Mouse (Mus musculus) adrenal gland (tissue): ENCODE measurements at regions not wholly inside any gene's neighbourhood (a gene's known extent, or its start where the extent isn't known, plus 50 kb on each side); places are given as distances from the start of the nearest gene placed in this dataset.

Experiments
- intact Hi-C: fragments of 180-260 bp; cut with DNase I; formaldehyde crosslinking; loops from one replicate; pipeline ENCODE4 v1.15.1; 2025

- intact Hi-C loops, result no loop called here
Measured at GRCm38 (mm10) chr10:24433737-24434367, 161.4 kb upstream of the Ccn2 start.

- intact Hi-C loops, result no loop called here
Measured at GRCm38 (mm10) chr10:24437177-24437576, 158.1 kb upstream of the Ccn2 start.

GRCm38 (mm10) chr10:24444572-24444971, 150.7 kb upstream of the Ccn2 start:
- intact Hi-C loops, result no loop called here

- intact Hi-C loops, result no loop called here
Measured at GRCm38 (mm10) chr10:24445036-24445435, 150.2 kb upstream of the Ccn2 start.

GRCm38 (mm10) chr10:24446168-24446567, 149.1 kb upstream of the Ccn2 start:
- intact Hi-C loops, result no loop called here

GRCm38 (mm10) chr10:24447135-24447534, 148.1 kb upstream of the Ccn2 start:
- intact Hi-C loops, result no loop called here

- intact Hi-C loops, result no loop called here
Measured at GRCm38 (mm10) chr10:24448001-24448561, 147.2 kb upstream of the Ccn2 start.

GRCm38 (mm10) chr10:24453507-24453906, 141.7 kb upstream of the Ccn2 start:
- intact Hi-C loops, result no loop called here

GRCm38 (mm10) chr10:24458667-24459066, 136.6 kb upstream of the Ccn2 start:
- intact Hi-C loops, result no loop called here

- intact Hi-C loops, result no loop called here
Measured at GRCm38 (mm10) chr10:24463873-24464272, 131.4 kb upstream of the Ccn2 start.

- intact Hi-C loops, result no loop called here
Measured at GRCm38 (mm10) chr10:24464377-24464776, 130.9 kb upstream of the Ccn2 start.

- intact Hi-C loops, result no loop called here
Measured at GRCm38 (mm10) chr10:24469741-24470140, 125.5 kb upstream of the Ccn2 start.

- intact Hi-C loops, result no loop called here
Measured at GRCm38 (mm10) chr10:24471521-24471920, 123.7 kb upstream of the Ccn2 start.

- intact Hi-C loops, result no loop called here
Measured at GRCm38 (mm10) chr10:24476288-24476687, 119.0 kb upstream of the Ccn2 start.

- intact Hi-C loops, result no loop called here
Measured at GRCm38 (mm10) chr10:24478535-24478934, 116.7 kb upstream of the Ccn2 start.

GRCm38 (mm10) chr10:24479148-24479547, 116.1 kb upstream of the Ccn2 start:
- intact Hi-C loops, result no loop called here

- intact Hi-C loops, result no loop called here
Measured at GRCm38 (mm10) chr10:24481926-24482612, 113.2 kb upstream of the Ccn2 start.

GRCm38 (mm10) chr10:24483053-24483452, 112.2 kb upstream of the Ccn2 start:
- intact Hi-C loops, result no loop called here

GRCm38 (mm10) chr10:24484101-24484660, 111.1 kb upstream of the Ccn2 start:
- intact Hi-C loops, result no loop called here

GRCm38 (mm10) chr10:24485461-24485860, 109.8 kb upstream of the Ccn2 start:
- intact Hi-C loops, result no loop called here

GRCm38 (mm10) chr10:24486224-24486623, 109.0 kb upstream of the Ccn2 start:
- intact Hi-C loops, result no loop called here

GRCm38 (mm10) chr10:24487915-24488314, 107.3 kb upstream of the Ccn2 start:
- intact Hi-C loops, result no loop called here
